Mouse (Mus musculus) forebrain, embryonic 15.5 days (tissue): Measurements from ENCODE around the gene Vmn1r5. TPM values are rescaled to one million over a fixed set of nuclear protein-coding genes. Genes with fewer than 3 reads are reported as not detected.
"Not testable (repeated sequence)": the region's sequence is repeated elsewhere in the genome, so short reads cannot be mapped to it uniquely, and the experiment has no call there.

Experiments
- ATAC-seq: fragments of 200-750 bp; cut with Nextera tagmentation; replicated peaks from 2 replicates; pipeline ENCODE4 v1.8.0; 2017; ENCODE audit warnings: mild to moderate bottlenecking, moderate TSS enrichment, moderate library complexity
- H3K27ac ChIP-seq: fragments of 300-500 bp; sonication (generic); replicated peaks from 2 replicates; pipeline ENCODE4 v1.5.1; 2015; ENCODE audit warnings: mild to moderate bottlenecking, inconsistent platforms
- H3K27me3 ChIP-seq: fragments of 300-500 bp; sonication (generic); 2 replicates; pipeline ENCODE4 v1.6.1; 2015; ENCODE audit warnings: inconsistent platforms
- H3K36me3 ChIP-seq: fragments of 300-500 bp; sonication (generic); 2 replicates; pipeline ENCODE4 v1.6.1; 2015; ENCODE audit warnings: mild to moderate bottlenecking, inconsistent platforms
- H3K4me1 ChIP-seq: fragments of 300-500 bp; sonication (generic); 2 replicates; pipeline ENCODE4 v1.6.1; 2015; ENCODE audit warnings: inconsistent platforms
- H3K4me2 ChIP-seq: fragments of 300-500 bp; sonication (generic); replicated peaks from 2 replicates; pipeline ENCODE4 v1.6.1; 2015; ENCODE audit warnings: mild to moderate bottlenecking, inconsistent platforms
- H3K4me3 ChIP-seq: fragments of 300-500 bp; sonication (generic); 2 replicates; pipeline ENCODE4 v1.5.1; 2015; ENCODE audit warnings: mild to moderate bottlenecking, inconsistent platforms
- H3K9ac ChIP-seq: fragments of 300-500 bp; sonication (generic); replicated peaks from 2 replicates; pipeline ENCODE4 v1.6.1; 2015; ENCODE audit warnings: mild to moderate bottlenecking, inconsistent platforms
- H3K9me3 ChIP-seq: fragments of 300-500 bp; sonication (generic); 2 replicates; pipeline ENCODE4 v1.6.1; 2016; ENCODE audit warnings: inconsistent platforms
- WGBS: fragments of 180-500 bp; shearing (Covaris S2); methylation state at CpG from one replicate; pipeline ENCODE4 v1.1.7; 2015; ENCODE audit warnings: mixed read lengths; 5-methylcytosine and 5-hydroxymethylcytosine counted together
- polyA plus RNA-seq: library from polyadenylated mRNA; unstranded; fragments of >200 nt; fragmentation: Nextera tagmentation; extraction: Ambion mirVana; gene quantifications from 2 replicates; pipeline ENCODE4 v1.2.1, GENCODE M21; 2015

The Vmn1r5 gene
- polyA plus RNA-seq, result not detected in 2 replicates

DNA sequence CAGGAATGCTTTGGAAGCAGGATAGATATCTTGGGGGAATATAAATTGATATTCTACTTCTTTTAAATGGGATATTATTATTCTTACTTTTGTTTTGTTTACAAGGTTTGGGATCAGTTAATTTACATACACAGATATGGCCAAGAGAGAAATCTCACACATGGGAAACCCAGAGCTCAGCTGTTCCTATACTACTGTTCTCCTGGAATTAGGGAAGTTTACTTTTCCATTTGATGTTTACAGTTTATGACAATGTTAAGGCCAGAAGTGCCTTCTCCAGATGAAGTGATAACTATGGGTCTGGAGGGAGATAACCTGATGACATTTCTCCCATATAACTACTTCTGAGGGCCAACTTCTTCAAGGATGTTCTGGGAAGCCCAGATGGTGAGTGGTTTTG is at the start of gene Vmn1r5:
TSS of gene Vmn1r5 (plus strand) at position 301 of the 400 bp plus-strand sequence.
- no peak for ATAC-seq

GRCm38 (mm10) chr6:56923331-56923725 is 46.7 kb upstream of the Vmn1r5 start:
- under 1% methylated on average over 25 of the region's 25 CpGs for WGBS
- H3K4me2 ChIP-seq, result peak overlapping the region; percentile 52
- ATAC-seq, result no peak
- no peaks in the 10 kb centered on the region for H3K9me3 ChIP-seq
- H3K4me3 ChIP-seq, result peak overlapping the region; percentile 65
- no peaks in the 10 kb centered on the region for H3K36me3 ChIP-seq
- H3K27ac ChIP-seq, result peak overlapping the region; percentile 89
- no peaks in the 10 kb centered on the region for H3K27me3 ChIP-seq
- H3K4me1 ChIP-seq, result peaks cover 22% of the 10 kb centered on the region
- peak overlapping the region; percentile 79 for H3K9ac ChIP-seq

More for the DNA sequence above, at the start of gene Vmn1r5:
- no peaks in the 10 kb centered on the region for H3K27me3 ChIP-seq
- no peak within 1 kb of the TSS for H3K4me2 ChIP-seq
- no peak within 1 kb of the TSS for H3K4me3 ChIP-seq
- no peak within 1 kb of the TSS for H3K27ac ChIP-seq
- H3K9me3 ChIP-seq, result no peaks in the 10 kb centered on the region
- H3K36me3 ChIP-seq, result no peaks in the 10 kb centered on the region
- H3K4me1 ChIP-seq, result no peaks in the 10 kb centered on the region
- H3K9ac ChIP-seq, result no peak within 1 kb of the TSS

GRCm38 (mm10) chr6:56923726-56924707 is 46.1 kb upstream of the Vmn1r5 start, which contains the start of the genes Nt5c3 and Vmn1r4:
TSS of gene Nt5c3 (minus strand) at chr6:56923932.
TSS of gene Vmn1r4 (plus strand) at chr6:56924015.
- WGBS, result 3% methylated on average over 64 of the region's 64 CpGs
- ATAC-seq, result peak; percentile 96
- peaks cover 22% of the 10 kb centered on the region for H3K4me1 ChIP-seq

DNA sequence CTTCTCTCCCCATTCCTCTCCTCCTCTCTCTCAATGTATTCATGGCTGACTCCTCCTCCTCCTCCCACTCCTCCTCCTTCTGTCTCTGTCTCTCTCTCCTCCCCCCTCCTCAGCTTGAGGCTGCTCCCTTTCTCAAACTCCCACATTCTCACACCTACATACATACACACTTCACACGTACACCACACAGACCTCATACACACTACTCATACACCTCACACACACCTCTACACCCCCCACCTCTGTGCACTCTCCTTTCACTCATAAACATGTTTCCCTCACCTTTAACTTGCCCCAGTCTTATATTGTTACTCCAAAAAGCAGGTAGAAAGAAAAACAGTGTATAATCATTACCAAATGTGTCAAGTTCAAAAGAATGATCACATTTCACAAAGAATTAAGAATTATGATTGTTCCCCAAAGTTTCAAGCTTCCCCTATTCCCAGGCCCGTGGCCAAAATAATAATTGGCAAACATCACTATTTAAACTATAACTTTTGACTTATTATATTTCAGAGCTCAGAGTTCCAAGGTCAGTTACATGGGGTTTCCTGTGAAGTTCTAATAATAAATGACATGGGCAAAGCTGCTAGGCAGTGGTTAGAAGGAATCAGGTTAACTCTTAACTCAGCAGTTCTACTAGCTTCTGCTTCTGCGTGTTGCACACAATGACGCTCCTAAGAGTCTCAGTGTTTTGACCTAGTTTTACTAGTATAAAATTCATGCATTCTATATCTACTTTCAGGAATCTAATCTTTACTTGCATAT is 38.2 kb upstream of the Vmn1r5 start:
- WGBS, result 75% methylated on average over 4 of the region's 4 CpGs
- Histone ChIP-seq H3K9me3 (no peaks in the 10 kb centered on the region), H3K36me3 (no peaks in the 10 kb centered on the region), H3K9ac (no peak overlapping the region), H3K4me1 (no peaks in the 10 kb centered on the region), H3K27ac (no peak overlapping the region), H3K4me2 (no peak overlapping the region), H3K4me3 (no peak overlapping the region), H3K27me3 (no peaks in the 10 kb centered on the region)
- no peak for ATAC-seq

More at GRCm38 (mm10) chr6:56923726-56924707, 46.1 kb upstream of the Vmn1r5 start, which contains the start of the genes Nt5c3 and Vmn1r4:
- Histone ChIP-seq H3K36me3 (no peaks in the 10 kb centered on the region), H3K9ac (peak within 1 kb of the TSS; percentile 79), H3K9me3 (no peaks in the 10 kb centered on the region), H3K27ac (peak within 1 kb of the TSS; percentile 89), H3K27me3 (no peaks in the 10 kb centered on the region), H3K4me3 (peak within 1 kb of the TSS; percentile 65), H3K4me2 (peak within 1 kb of the TSS; percentile 54)

DNA sequence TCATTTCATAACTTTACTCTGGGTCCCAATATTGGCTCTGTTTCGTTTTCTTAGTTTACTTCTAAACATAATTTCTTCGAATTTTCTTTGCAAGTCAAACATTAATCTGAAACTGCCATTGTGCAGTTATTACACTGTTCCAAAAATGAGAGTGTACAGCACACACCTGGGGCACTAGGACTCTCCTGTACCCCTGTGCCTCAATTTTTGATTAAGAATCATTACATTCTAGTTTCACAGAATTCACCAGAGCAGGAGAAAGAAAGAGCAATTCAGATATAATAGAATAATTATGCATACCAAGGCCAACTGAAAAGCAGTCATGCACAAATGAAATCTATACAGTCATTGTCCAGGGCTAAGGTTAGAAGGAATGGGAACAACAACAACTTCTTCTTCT is 37.6 kb upstream of the Vmn1r5 start:
- no peak overlapping the region for H3K4me2 ChIP-seq
- H3K9me3 ChIP-seq, result no peaks in the 10 kb centered on the region
- H3K4me3 ChIP-seq, result no peak overlapping the region
- H3K4me1 ChIP-seq, result no peaks in the 10 kb centered on the region
- no peak overlapping the region for H3K9ac ChIP-seq
- H3K27me3 ChIP-seq, result no peaks in the 10 kb centered on the region
- ATAC-seq, result no peak
- 73% methylated on average over 2 of the region's 2 CpGs for WGBS
- no peak overlapping the region for H3K27ac ChIP-seq
- no peaks in the 10 kb centered on the region for H3K36me3 ChIP-seq

GRCm38 (mm10) chr6:56934366-56934765 is 35.7 kb upstream of the Vmn1r5 start:
- H3K4me1 ChIP-seq, result no peaks in the 10 kb centered on the region
- no peak for ATAC-seq
- H3K36me3 ChIP-seq, result no peaks in the 10 kb centered on the region
- no peak overlapping the region for H3K4me3 ChIP-seq
- H3K9me3 ChIP-seq, result no peaks in the 10 kb centered on the region
- no peak overlapping the region for H3K9ac ChIP-seq
- H3K27me3 ChIP-seq, result no peaks in the 10 kb centered on the region
- WGBS, result 90% methylated on average over 4 of the region's 4 CpGs
- no peak overlapping the region for H3K4me2 ChIP-seq
- H3K27ac ChIP-seq, result no peak overlapping the region

DNA sequence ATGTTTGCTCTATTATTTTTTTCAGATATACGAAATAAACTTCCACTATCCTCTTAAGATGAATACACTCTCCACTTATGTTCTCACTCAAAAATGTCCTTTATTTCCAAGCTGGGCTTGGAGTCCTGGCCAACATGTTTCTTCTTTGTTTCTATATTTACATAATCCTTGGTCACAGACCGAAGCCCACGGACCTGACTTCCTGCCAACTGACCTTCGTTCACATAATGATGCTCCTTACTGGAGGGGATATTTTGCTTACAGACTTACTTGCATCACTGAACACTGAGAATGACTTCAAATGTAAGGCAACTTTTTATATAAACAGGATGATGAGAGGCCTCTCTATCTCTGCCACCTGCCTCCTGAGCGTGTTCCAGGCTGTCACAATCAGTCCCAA is 13.6 kb upstream of the Vmn1r5 start:
- Histone ChIP-seq H3K4me3 (no peak overlapping the region), H3K4me1 (no peaks in the 10 kb centered on the region), H3K9ac (no peak overlapping the region), H3K9me3 (no peaks in the 10 kb centered on the region), H3K36me3 (no peaks in the 10 kb centered on the region), H3K4me2 (no peak overlapping the region), H3K27me3 (no peaks in the 10 kb centered on the region), H3K27ac (no peak overlapping the region)
- 74% methylated on average over 5 of the region's 5 CpGs for whole genome bisulfite sequencing
- no peak for ATAC-seq

DNA sequence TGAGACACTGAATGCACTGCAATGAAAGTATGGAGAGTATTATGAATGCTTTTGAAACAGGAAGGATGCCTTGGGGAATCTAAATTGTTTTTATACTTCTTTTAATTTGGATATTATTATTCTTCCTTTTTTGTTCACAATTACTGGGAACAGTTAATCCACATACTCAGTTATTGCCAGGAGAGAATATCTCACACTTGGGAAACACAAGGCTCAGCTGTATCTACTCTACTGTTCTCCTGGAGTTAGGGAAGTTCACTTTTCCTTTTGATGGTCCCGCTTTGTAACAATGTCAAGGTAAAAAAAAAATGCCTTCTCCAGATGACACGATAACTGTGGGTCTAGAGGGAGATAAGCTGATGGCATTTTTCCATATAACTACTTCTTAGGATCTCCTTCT is 26.9 kb downstream of the Vmn1r5 start, which contains the start of gene Vmn1r6:
TSS of gene Vmn1r6 (plus strand) at position 301 of the 400 bp plus-strand sequence.
- 87% methylated on average over 2 of the region's 2 CpGs for WGBS
- Histone ChIP-seq H3K27me3 (no peaks in the 10 kb centered on the region), H3K9ac (no peak within 1 kb of the TSS), H3K4me3 (no peak within 1 kb of the TSS), H3K4me1 (no peaks in the 10 kb centered on the region), H3K36me3 (no peaks in the 10 kb centered on the region), H3K4me2 (no peak within 1 kb of the TSS), H3K9me3 (no peaks in the 10 kb centered on the region), H3K27ac (no peak within 1 kb of the TSS)
- no peak for ATAC-seq

DNA sequence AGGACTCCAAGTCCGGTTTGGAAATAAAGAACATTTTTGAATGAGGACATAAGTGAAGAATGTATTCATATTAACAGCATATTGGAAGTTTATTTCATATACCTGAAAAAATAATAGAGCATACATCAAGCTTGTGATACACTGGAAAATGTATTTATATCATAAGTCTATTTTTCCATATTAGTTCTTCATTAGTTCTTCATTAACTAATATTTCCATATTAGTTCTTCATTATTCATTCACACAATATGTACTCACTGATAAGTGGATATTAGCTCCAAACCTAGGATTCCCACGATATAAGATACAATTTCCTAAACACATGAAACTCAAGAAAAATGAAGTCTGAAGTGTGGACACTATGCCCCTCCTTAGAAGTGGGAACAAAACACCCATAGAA is 55.2 kb downstream of the Vmn1r5 start, which contains the start of gene Vmn1r7:
TSS of gene Vmn1r7 (minus strand) at position 101 of the 400 bp plus-strand sequence.
- not testable (repeated sequence) for H3K9me3 ChIP-seq, ATAC-seq, H3K27ac ChIP-seq, H3K27me3 ChIP-seq, H3K36me3 ChIP-seq, H3K4me1 ChIP-seq, H3K4me2 ChIP-seq, H3K9ac ChIP-seq, H3K4me3 ChIP-seq
- 97% methylated on average over 2 of the region's 2 CpGs for WGBS

DNA sequence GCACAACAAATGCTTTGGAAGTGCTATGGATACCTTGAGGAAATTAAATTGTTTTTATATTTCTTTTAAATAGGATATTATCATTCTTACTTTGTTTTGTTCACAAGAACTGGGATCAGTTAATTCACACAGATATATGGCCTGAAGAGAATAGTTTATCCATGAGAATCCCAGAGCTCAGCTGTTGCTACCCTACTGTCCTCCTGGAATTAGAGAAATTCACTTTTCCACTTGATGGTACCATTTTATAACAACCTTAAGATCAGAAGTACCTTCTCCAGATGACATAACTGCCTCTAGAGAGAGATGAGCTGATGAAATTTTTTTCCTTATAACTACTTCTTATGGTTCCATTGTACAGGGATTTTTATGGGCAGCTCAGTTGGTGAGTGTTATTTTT is 61.9 kb downstream of the Vmn1r5 start, which contains the start of gene Vmn1r8:
TSS of gene Vmn1r8 (plus strand) at position 301 of the 400 bp plus-strand sequence.
- Histone ChIP-seq H3K27ac (no peak within 1 kb of the TSS), H3K4me3 (no peak within 1 kb of the TSS)
- ATAC-seq, result no peak

GRCm38 (mm10) chr6:57034674-57035073 is 64.6 kb downstream of the Vmn1r5 start:
- H3K4me3 ChIP-seq, result no peak overlapping the region
- WGBS, result 83% methylated on average over 2 of the region's 2 CpGs
- H3K9ac ChIP-seq, result no peak overlapping the region
- ATAC-seq, result no peak
- H3K9me3 ChIP-seq, result no peaks in the 10 kb centered on the region
- no peaks in the 10 kb centered on the region for H3K4me1 ChIP-seq
- H3K27me3 ChIP-seq, result no peaks in the 10 kb centered on the region
- no peaks in the 10 kb centered on the region for H3K36me3 ChIP-seq
- no peak overlapping the region for H3K27ac ChIP-seq
- no peak overlapping the region for H3K4me2 ChIP-seq

More for the DNA sequence above, 61.9 kb downstream of the Vmn1r5 start, which contains the start of gene Vmn1r8:
- no peaks in the 10 kb centered on the region for H3K4me1 ChIP-seq
- no peaks in the 10 kb centered on the region for H3K9me3 ChIP-seq
- no peak within 1 kb of the TSS for H3K4me2 ChIP-seq
- no peaks in the 10 kb centered on the region for H3K27me3 ChIP-seq
- H3K9ac ChIP-seq, result no peak within 1 kb of the TSS
- no peaks in the 10 kb centered on the region for H3K36me3 ChIP-seq
